Mouse (Mus musculus): ENCODE measurements around the gene Frmpd4. TPM values are rescaled to one million over a fixed set of nuclear protein-coding genes. Genes with fewer than 3 reads are reported as not detected.

Gene Frmpd4
- polyA plus RNA-seq, 1 experiment from 2014 or later = 0.32 TPM

- no peak for ATAC-seq (ENCODE audit: low FRiP score, low read depth)
- H3K9me3 ChIP-seq = no peaks in the 10 kb centered on the region
- H3K27me3 ChIP-seq = peaks cover 26% of the 10 kb centered on the region; the same call in 1 of the 2 replicates
- no peak overlapping the region for H3K4me3 ChIP-seq
- H3K36me3 ChIP-seq = no peaks in the 10 kb centered on the region
- H3K4me2 ChIP-seq (replicated peaks) = no peak overlapping the region
- H3K9ac ChIP-seq = no peak overlapping the region
- no peak overlapping the region for H3K27ac ChIP-seq
- no peaks in the 10 kb centered on the region for H3K4me1 ChIP-seq
- 51% methylated on average over 4 of the region's 4 CpGs for WGBS
Observed at GRCm38 (mm10) chrX:167817363-167817762, 759.7 kb downstream of the Frmpd4 start.

- no peak overlapping the region for H3K27ac ChIP-seq
- H3K4me2 ChIP-seq (replicated peaks) = no peak overlapping the region
- H3K9me3 ChIP-seq = no peaks in the 10 kb centered on the region
- no peaks in the 10 kb centered on the region for H3K4me1 ChIP-seq
- no peak overlapping the region for H3K4me3 ChIP-seq
- no peak for ATAC-seq (ENCODE audit: low FRiP score, low read depth)
- H3K9ac ChIP-seq = no peak overlapping the region
- WGBS = 76% methylated on average over 2 of the region's 2 CpGs
- peaks cover 29% of the 10 kb centered on the region; the same call in 1 of the 2 replicates for H3K27me3 ChIP-seq
- H3K36me3 ChIP-seq = no peaks in the 10 kb centered on the region
Observed at GRCm38 (mm10) chrX:167810120-167810519, 766.9 kb downstream of the Frmpd4 start.

DNA sequence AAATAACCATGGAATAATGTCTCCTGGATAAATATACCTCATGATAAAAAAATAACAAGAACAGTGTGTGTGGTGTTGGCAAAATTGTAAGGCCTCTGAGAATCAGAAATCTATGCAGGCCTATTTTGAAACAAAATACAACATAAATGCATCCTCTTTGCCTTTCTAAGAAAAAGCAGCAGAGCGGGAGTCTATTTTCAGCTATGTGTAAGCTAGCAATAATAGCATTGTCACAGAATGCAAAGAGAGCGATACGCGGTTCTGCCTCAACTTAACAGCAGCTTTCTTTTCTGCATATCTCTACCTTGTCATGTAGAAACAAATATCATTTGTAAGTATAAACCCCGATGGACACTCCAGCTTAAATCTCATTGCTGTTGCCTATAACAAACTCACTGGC, 768.5 kb downstream of the Frmpd4 start:
- Histone ChIP-seq H3K27ac (no peak overlapping the region), H3K4me1 (no peaks in the 10 kb centered on the region), H3K27me3 (peaks cover 18% of the 10 kb centered on the region; the same call in 1 of the 2 replicates), H3K4me3 (no peak overlapping the region), H3K9ac (no peak overlapping the region), H3K36me3 (no peaks in the 10 kb centered on the region), H3K9me3 (no peaks in the 10 kb centered on the region), H3K4me2 (replicated peaks) (no peak overlapping the region)
- ATAC-seq (ENCODE audit: low FRiP score, low read depth) = no peak
- WGBS = 92% methylated on average over 5 of the region's 5 CpGs

GRCm38 (mm10) chrX:167788737-167789136, 788.3 kb downstream of the Frmpd4 start:
- Histone ChIP-seq H3K36me3 (no peaks in the 10 kb centered on the region), H3K4me3 (no peak overlapping the region), H3K27ac (no peak overlapping the region), H3K4me2 (replicated peaks) (no peak overlapping the region), H3K9me3 (no peaks in the 10 kb centered on the region), H3K9ac (no peak overlapping the region), H3K27me3 (peaks cover 27% of the 10 kb centered on the region), H3K4me1 (no peaks in the 10 kb centered on the region)
- no peak for ATAC-seq (ENCODE audit: low FRiP score, low read depth)
- 86% methylated on average over 2 of the region's 2 CpGs for WGBS

- Histone ChIP-seq H3K27me3 (peaks cover 29% of the 10 kb centered on the region), H3K36me3 (no peaks in the 10 kb centered on the region), H3K27ac (no peak overlapping the region), H3K4me3 (no peak overlapping the region), H3K4me2 (replicated peaks) (no peak overlapping the region), H3K9me3 (no peaks in the 10 kb centered on the region), H3K4me1 (no peaks in the 10 kb centered on the region), H3K9ac (no peak overlapping the region)
- ATAC-seq (ENCODE audit: low FRiP score, low read depth) = no peak
Observed at GRCm38 (mm10) chrX:167783526-167783925, 793.5 kb downstream of the Frmpd4 start.

DNA sequence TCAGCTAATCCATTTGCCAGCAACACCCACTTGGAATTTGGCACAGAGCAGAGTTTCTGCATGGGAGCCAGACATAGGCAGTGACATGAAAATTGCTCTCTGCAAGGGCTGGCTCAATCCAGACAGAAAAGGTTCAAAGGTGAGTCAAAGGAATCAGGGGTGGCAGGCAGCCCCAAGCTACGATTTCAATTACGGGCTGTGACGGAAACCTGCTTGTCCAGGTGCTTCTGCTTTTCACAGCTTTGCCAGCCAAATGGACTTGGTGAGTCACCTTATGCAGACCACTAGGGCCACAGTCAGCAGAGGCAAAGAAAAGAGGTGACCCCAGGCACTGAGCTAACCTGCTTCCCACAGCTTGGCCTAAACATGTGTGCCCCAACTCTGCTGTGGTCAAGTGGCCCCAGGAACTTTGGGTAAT, 857.5 kb downstream of the Frmpd4 start:
- H3K36me3 ChIP-seq = no peaks in the 10 kb centered on the region
- no peaks in the 10 kb centered on the region for H3K9me3 ChIP-seq
- H3K4me3 ChIP-seq = no peak overlapping the region
- H3K27ac ChIP-seq = no peak overlapping the region
- H3K27me3 ChIP-seq = peaks cover 35% of the 10 kb centered on the region
- no peak overlapping the region for H3K9ac ChIP-seq
- ATAC-seq (ENCODE audit: low FRiP score, low read depth) = no peak
- no peak overlapping the region for H3K4me2 ChIP-seq (replicated peaks)
- H3K4me1 ChIP-seq = no peaks in the 10 kb centered on the region
- WGBS = 65% methylated on average over 3 of the region's 3 CpGs

- no peaks in the 10 kb centered on the region for H3K36me3 ChIP-seq
- no peak for ATAC-seq (ENCODE audit: low FRiP score, low read depth)
- peaks cover 31% of the 10 kb centered on the region for H3K27me3 ChIP-seq
- H3K4me1 ChIP-seq = no peaks in the 10 kb centered on the region
- H3K9ac ChIP-seq = no peak overlapping the region
- H3K9me3 ChIP-seq = no peaks in the 10 kb centered on the region
- H3K4me3 ChIP-seq = no peak overlapping the region
- no peak overlapping the region for H3K4me2 ChIP-seq (replicated peaks)
- 75% methylated on average over 1 of the region's 1 CpGs for WGBS
- no peak overlapping the region for H3K27ac ChIP-seq
Observed at GRCm38 (mm10) chrX:167719092-167719491, 857.9 kb downstream of the Frmpd4 start.

GRCm38 (mm10) chrX:167654806-167655495, 922.1 kb downstream of the Frmpd4 start:
- H3K9ac ChIP-seq = no peak overlapping the region
- peaks cover 22% of the 10 kb centered on the region; the same call in 1 of the 2 replicates for H3K27me3 ChIP-seq

GRCm38 (mm10) chrX:167654249-167654648, 922.8 kb downstream of the Frmpd4 start:
- no peak for ATAC-seq (ENCODE audit: low FRiP score, low read depth)
- Histone ChIP-seq H3K27ac (no peak overlapping the region), H3K9ac (no peak overlapping the region), H3K4me1 (no peaks in the 10 kb centered on the region), H3K27me3 (peaks cover 27% of the 10 kb centered on the region; the same call in 1 of the 2 replicates), H3K4me3 (no peak overlapping the region), H3K9me3 (no peaks in the 10 kb centered on the region), H3K4me2 (replicated peaks) (no peak overlapping the region), H3K36me3 (no peaks in the 10 kb centered on the region)
- 90% methylated on average over 8 of the region's 8 CpGs for WGBS

More at GRCm38 (mm10) chrX:167654806-167655495, 922.1 kb downstream of the Frmpd4 start:
- H3K4me1 ChIP-seq = no peaks in the 10 kb centered on the region
- no peak overlapping the region for H3K4me3 ChIP-seq
- ATAC-seq (ENCODE audit: low FRiP score, low read depth) = no peak
- 52% methylated on average over 5 of the region's 5 CpGs for WGBS
- H3K36me3 ChIP-seq = no peaks in the 10 kb centered on the region
- no peaks in the 10 kb centered on the region for H3K9me3 ChIP-seq
- no peak overlapping the region for H3K27ac ChIP-seq
- H3K4me2 ChIP-seq (replicated peaks) = no peak overlapping the region

GRCm38 (mm10) chrX:167597639-167598217, 979.3 kb downstream of the Frmpd4 start:
- ATAC-seq (ENCODE audit: low FRiP score, low read depth) = no peak

GRCm38 (mm10) chrX:167552827-167553226, 1024.2 kb downstream of the Frmpd4 start:
- Histone ChIP-seq H3K27ac (no peak overlapping the region), H3K4me1 (no peaks in the 10 kb centered on the region), H3K4me2 (replicated peaks) (no peak overlapping the region), H3K9ac (no peak overlapping the region), H3K9me3 (no peaks in the 10 kb centered on the region), H3K4me3 (no peak overlapping the region), H3K27me3 (peaks cover 12% of the 10 kb centered on the region; the same call in 1 of the 2 replicates), H3K36me3 (no peaks in the 10 kb centered on the region)
- ATAC-seq (ENCODE audit: low FRiP score, low read depth) = no peak
- 87% methylated on average over 3 of the region's 3 CpGs for WGBS

More at GRCm38 (mm10) chrX:167597639-167598217, 979.3 kb downstream of the Frmpd4 start:
- no peaks in the 10 kb centered on the region for H3K36me3 ChIP-seq
- H3K9ac ChIP-seq = no peak overlapping the region
- H3K27ac ChIP-seq = no peak overlapping the region
- H3K4me3 ChIP-seq = no peak overlapping the region
- H3K9me3 ChIP-seq = no peaks in the 10 kb centered on the region
- no peaks in the 10 kb centered on the region for H3K4me1 ChIP-seq
- H3K27me3 ChIP-seq = no peaks in the 10 kb centered on the region
- H3K4me2 ChIP-seq (replicated peaks) = no peak overlapping the region

GRCm38 (mm10) chrX:167523151-167523550, 1053.9 kb downstream of the Frmpd4 start:
- no peak overlapping the region for H3K27ac ChIP-seq

More at GRCm38 (mm10) chrX:167523151-167523550, 1053.9 kb downstream of the Frmpd4 start:
- Histone ChIP-seq H3K4me3 (no peak overlapping the region), H3K36me3 (no peaks in the 10 kb centered on the region), H3K4me2 (replicated peaks) (no peak overlapping the region), H3K9me3 (no peaks in the 10 kb centered on the region), H3K27me3 (peaks cover 14% of the 10 kb centered on the region; the same call in 1 of the 2 replicates), H3K4me1 (no peaks in the 10 kb centered on the region), H3K9ac (no peak overlapping the region)
- 79% methylated on average over 3 of the region's 3 CpGs for WGBS
- ATAC-seq (ENCODE audit: low FRiP score, low read depth) = no peak

Data from limb, embryonic 13.5 days (tissue).